Mouse (Mus musculus) T-helper 1 cell (primary cell): ENCODE measurements around the gene Gm44502.
"Not testable (repeated sequence)": the region's sequence is repeated elsewhere in the genome, so short reads cannot be mapped to it uniquely, and the experiment has no call there.

ENCODE experiments used
- in situ Hi-C: fragments of 300-600 bp; cut with MboI, MseI; formaldehyde crosslinking; loops from one replicate; pipeline ENCODE4 v1.15.1; 2025; ENCODE audit warnings: high pct_unique_total_duplicates

Gene Gm44502

DNA sequence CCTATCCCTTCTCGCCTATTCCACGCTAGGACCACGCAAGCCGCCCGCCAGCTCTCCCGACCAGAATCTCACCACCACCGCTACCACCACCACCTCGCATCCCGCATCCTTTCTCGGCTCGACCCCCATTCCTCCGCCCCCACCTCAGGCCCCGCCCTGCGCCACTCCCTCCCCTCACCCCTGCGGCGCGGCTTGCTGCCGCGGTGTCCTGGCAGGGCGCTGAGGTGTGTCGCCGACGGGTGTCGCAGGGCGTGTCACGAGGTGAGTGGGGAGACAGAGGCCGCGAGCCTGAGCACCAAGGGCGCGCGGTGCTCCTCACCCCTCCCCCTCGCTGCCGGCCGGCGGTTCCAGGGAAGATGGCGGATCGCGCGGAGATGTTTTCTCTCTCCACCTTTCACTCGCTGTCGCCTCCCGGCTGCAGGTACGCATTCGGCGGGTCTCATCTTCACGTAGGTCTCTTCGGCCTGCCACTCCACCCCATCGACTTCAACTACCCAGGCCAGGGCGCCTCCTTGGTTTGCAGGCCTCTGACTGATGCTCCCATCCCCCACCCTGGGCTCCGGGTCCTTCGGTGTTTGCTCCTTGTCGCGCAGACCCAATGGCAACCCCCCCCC, 24.5 kb upstream of the Gm44502 start, which contains the start of gene Mapk8ip2:
TSS of gene Mapk8ip2 (plus strand) at position 49 of the 614 bp plus-strand sequence.
- in situ Hi-C loops = no loop called here

- in situ Hi-C loops = no loop called here
Observed at GRCm38 (mm10) chr15:89452906-89453864, 23.7 kb upstream of the Gm44502 start.

DNA sequence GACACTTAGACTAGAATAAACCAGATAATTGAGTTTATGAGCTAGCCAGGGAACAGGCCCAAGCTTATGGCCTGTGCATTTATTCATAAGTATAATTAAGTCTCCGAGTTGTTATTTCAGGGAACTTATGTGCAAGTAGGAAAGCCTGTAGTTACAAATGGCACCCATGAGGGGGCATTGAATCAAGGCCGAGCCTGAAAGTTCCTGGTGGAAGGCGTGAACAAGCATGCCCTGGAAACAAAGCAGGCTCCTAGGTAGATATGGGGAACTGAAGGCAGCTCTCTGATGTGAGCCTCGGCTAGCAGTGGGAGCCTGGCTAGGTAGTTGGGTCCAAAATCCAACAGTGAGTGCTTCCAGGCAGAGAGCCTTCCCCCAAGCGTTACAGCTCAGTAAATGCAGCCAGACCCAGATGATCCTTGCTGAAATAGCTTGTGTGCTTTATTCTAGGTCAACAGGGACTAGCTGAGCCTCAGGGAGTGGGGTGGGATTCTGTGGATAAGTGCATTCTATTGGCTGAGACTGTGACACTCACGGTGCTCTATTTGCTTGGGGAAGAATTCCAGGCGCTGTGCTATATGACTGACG, 13.1 kb upstream of the Gm44502 start:
- in situ Hi-C loops = no loop called here

GRCm38 (mm10) chr15:89435878-89436277, 6.4 kb upstream of the Gm44502 start:
- in situ Hi-C loops = no loop called here

DNA sequence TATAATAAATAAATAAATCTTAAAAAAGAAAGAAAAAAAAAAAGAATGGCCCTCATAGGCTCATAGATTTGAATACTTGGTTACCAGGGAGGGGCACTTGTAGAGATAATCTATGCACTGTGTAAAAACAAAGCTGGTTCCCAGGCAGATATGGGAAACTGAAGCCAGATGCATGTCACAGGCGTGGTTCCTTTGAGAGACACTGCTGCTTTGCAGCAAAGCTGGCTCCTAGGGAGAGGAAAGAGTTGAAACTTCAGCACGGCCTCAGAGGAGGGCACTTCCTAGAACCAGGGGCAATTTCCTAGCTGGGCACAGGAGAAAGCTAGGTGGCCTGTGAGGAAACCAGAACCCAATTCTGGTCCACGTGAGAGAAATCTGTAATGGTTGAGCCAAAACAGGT, 4.6 kb upstream of the Gm44502 start:
- in situ Hi-C loops = no loop called here

- in situ Hi-C loops = no loop called here
Observed at GRCm38 (mm10) chr15:89432946-89433345, 3.5 kb upstream of the Gm44502 start.

GRCm38 (mm10) chr15:89431806-89432205, 2.3 kb upstream of the Gm44502 start:
- in situ Hi-C loops = no loop called here

- in situ Hi-C loops = no loop called here
Observed at GRCm38 (mm10) chr15:89431271-89431670, 1.8 kb upstream of the Gm44502 start.

DNA sequence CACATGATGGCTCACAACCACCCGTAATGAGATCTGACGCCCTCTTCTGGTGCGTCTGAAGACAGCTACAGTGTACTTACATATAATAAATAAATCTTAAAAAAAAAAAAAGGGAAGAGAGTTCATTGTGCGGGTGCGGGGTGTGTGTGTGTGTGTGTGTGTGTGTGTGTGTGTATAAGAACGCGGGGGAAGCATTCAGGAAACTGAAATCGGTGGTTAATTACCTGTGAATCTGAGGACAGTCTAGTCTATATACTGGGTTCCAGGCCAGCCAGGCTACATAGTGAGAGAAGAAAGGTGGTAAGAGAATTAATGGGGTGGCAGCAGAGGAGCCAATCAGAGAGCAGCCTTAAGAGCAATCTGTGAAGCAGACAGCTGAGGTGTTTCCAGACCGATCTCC, 1.3 kb upstream of the Gm44502 start:
- in situ Hi-C loops = not testable (repeated sequence)

DNA sequence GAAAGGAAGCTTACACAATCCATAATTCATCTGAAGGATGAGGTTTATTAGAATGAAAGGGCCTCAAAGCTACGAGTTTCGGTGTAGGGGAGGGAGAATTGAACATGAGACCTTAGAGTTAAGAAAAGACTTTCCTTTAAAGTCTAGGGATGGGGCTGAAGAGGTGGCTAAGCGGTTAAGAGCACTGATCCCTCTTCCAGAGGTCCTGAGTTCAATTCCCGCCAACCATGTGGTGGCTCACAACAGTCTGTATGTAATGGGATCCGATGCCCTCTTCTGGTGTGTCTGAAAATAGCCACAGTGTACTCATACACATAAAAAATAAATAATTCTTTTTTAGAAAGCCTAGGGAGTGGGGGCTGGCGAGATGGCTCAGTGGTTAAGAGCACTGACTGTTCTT, 845 bp upstream of the Gm44502 start:
- in situ Hi-C loops = no loop called here

- in situ Hi-C loops = loop anchor here (5.0 kb wide), 1 partner anchor 57 kb away; the partner anchor contains the start of gene Sco2
Observed at GRCm38 (mm10) chr15:89428821-89429351, 610 bp downstream of the Gm44502 start.

DNA sequence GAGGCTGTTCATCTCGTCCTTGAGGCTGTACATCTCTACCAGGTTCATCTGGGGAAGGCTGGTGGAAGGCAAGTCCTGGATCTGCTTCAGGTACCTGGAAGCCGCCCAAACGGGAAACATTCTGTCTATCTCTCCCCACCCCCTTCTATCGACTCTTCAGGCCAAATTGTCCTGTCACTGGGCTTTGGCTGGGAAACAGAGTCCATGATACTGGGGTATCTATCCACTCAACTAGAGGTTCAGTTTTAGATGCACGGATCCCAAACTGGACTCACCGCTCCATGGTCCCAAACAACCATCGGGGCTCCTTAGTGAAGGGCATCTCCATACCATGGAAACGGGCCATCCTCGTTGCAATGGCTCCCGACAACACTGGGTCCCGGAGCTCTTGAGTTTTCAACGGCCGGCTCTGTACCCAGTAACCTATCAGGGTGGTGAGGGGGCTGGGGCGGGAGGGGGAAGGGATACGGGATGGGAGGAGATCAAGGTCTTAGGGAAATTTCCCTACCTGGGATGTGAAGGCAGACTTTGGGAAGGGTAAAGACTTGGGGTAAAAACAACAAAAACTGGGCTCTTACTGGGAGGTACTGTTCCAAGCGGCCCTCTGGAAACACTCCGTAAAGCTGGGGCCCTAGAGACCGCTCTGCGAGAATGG, 1.2 kb downstream of the Gm44502 start:
- in situ Hi-C loops = loop anchor here (5.0 kb wide), 1 partner anchor 56 kb away; the partner anchor contains the start of gene Sco2

GRCm38 (mm10) chr15:89426716-89427115, 2.8 kb downstream of the Gm44502 start:
- in situ Hi-C loops = loop anchor here (5.0 kb wide), 1 partner anchor 54 kb away; the partner anchor contains the start of gene Sco2

DNA sequence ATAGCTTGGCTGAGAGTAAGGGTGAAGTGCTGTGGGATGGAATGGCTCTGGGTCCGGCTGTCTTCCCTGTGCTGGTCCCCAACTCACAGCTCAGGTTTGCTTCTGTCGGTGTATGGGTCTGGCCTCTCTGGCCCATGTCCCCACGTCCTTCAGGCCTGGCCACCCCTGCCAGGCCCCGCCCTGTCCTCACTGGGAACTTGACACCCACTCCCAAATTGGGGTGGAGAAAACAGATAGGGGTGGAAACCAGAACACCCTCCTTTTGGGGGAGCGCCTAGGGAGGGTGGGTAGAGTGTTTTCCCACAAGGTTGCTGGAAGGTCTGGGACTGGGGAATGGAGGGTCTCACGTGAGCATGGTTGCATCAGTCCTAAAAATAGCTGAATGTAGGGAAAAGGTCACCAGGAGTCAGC, 3.8 kb downstream of the Gm44502 start, which contains the start of gene Cpt1b:
TSS of gene Cpt1b (minus strand) at position 153 of the 411 bp plus-strand sequence.
- in situ Hi-C loops = loop anchor here (5.0 kb wide), 1 partner anchor 53 kb away; the partner anchor contains the start of gene Sco2

DNA sequence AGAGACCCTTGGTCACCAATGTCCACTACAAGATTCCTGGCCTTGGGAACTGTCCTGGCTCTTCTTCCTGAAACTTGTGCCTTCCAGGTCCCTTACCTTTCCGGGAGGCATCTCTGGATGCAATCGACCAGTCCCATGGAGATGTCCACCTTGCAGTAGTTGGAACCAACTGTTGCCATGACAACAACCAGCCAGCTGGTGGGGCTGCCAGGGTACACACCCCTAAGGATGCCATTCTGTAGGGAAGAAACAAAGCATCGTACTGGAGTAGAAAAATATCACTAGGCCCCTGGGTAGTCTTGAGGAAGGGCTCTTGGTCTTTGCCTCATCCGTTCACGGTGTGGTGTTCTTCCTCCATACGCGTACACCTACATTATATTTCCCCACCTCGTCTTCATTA, 4.9 kb downstream of the Gm44502 start:
- in situ Hi-C loops = loop anchor here (5.0 kb wide), 1 partner anchor 52 kb away; the partner anchor contains the start of gene Sco2

GRCm38 (mm10) chr15:89421938-89422337, 7.6 kb downstream of the Gm44502 start:
- in situ Hi-C loops = no loop called here

GRCm38 (mm10) chr15:89415282-89415681, 14.2 kb downstream of the Gm44502 start:
- in situ Hi-C loops = no loop called here

GRCm38 (mm10) chr15:89410118-89410517, 19.4 kb downstream of the Gm44502 start, which contains the start of gene Syce3:
Syce3 (minus strand) TSS chr15:89410503.
- in situ Hi-C loops = no loop called here

DNA sequence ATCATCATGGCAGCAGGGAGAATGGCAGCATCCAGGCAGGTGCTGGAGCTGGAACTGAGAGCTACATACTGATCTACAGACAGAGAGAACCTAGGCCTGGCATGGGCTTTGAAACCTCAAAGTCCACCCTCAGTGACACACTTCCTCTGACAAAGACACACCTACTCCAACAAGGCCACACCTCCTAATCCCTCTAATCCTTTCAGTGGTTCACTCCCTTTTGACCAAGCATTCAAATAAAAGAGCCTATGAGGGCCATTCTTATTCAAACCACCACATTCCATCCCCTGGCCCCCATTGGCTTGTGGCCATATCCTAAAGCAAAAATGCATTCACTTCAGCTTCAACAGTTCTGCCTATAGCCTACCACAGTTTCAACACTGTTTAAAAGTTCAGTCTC, 22.8 kb downstream of the Gm44502 start:
- in situ Hi-C loops = no loop called here

DNA sequence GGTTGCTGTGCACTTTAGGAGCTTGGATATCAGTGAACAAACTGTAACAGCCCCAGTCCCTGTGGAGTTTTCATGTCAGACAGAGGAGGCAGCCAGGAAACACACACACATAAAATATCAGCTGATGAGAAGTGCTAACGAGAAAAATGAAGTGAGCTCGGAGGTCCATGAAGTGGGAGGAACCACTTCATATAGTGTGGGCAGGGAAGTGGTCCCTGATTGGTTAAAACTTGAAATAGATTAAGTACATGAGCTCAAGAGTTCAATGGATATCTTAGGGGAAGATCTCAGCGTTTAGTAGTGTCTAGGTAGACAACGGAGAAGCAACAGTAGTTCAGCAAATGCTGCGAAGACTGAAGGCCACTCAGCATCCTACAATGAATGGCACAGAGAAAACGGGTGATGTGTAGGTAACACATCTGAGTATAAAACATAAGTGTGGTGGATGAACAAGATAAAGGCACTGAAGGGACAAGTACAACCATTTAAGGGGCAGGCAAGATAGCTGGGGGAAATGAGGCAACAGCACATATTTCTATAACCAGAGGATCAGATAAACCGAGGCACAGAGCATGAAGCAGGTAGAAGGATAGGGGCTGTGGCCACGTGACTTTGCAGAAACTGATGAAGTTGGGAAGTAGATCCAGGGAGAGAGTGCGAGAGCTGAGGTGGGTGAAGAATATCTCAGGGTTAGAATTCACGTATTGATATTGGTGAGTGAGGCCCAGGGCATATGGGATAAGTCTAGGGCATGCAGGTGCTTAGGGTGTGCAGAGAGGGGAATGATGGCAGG, 24.5 kb downstream of the Gm44502 start:
- in situ Hi-C loops = no loop called here
